Mouse (Mus musculus): ENCODE data around the gene Snrnp40.

Gene Snrnp40

GRCm38 (mm10) chr4:130380418-130380817, 20.5 kb downstream of the Snrnp40 start:
- no peak for DNase-seq (ENCODE audit: low spot score in 2 of 2)

- no peak for DNase-seq (ENCODE audit: low spot score in 2 of 2)
Observed at GRCm38 (mm10) chr4:130387256-130387655, 27.3 kb downstream of the Snrnp40 start.

- DNase-seq (ENCODE audit: low spot score in 2 of 2), result peak in 1 of 2 experiments; percentile 40
Observed at GRCm38 (mm10) chr4:130389496-130389895, 29.6 kb downstream of the Snrnp40 start.

GRCm38 (mm10) chr4:130389927-130390326, 30.0 kb downstream of the Snrnp40 start:
- no peak for DNase-seq (ENCODE audit: low spot score in 2 of 2)

- DNase-seq (ENCODE audit: low spot score in 2 of 2), result no peak
Observed at GRCm38 (mm10) chr4:130391265-130391664, 31.3 kb downstream of the Snrnp40 start.
